Mouse (Mus musculus): ENCODE data around the gene Gm1110. TPM values are rescaled to one million over a fixed set of nuclear protein-coding genes. Genes with fewer than 3 reads are reported as not detected.
"Not testable (repeated sequence)": the region's sequence is repeated elsewhere in the genome, so short reads cannot be mapped to it uniquely, and the experiment has no call there.

Gm1110 gene
- total RNA-seq (2022), result not detected

- no peak for DNase-seq (ENCODE audit: low spot score)
Measured at GRCm38 (mm10) chr9:26922909-26923526, at the start of gene Gm1110. Gm1110 (minus strand) TSS chr9:26923111.

DNA sequence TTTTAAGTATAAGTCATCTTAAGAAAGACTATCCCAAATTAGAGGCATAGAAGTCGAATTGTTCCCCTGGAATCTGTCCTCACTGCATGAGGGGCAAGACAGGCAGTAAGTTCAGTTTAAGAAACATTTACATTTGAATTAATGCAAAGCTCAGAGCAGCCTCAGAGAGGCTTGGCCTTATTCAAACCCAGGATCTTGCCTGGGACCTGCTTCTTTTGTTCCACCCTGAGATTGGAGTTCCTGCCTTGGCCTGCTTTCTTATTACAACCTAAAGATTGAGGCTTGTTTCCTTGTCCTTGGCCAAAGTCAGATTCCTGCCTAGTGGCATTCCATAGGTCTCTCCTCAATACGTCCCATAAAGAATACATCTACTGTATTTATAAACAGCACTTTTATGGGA, 24.9 kb upstream of the Gm1110 start:
- no peak for DNase-seq (ENCODE audit: low spot score)

GRCm38 (mm10) chr9:26924146-26924545, 1.2 kb upstream of the Gm1110 start:
- DNase-seq (ENCODE audit: low spot score), result peak; percentile 4

GRCm38 (mm10) chr9:26919778-26920177, 3.1 kb downstream of the Gm1110 start:
- DNase-seq (ENCODE audit: low spot score), result no peak

- DNase-seq (ENCODE audit: low spot score), result no peak
Measured at GRCm38 (mm10) chr9:26913150-26913549, 9.8 kb downstream of the Gm1110 start.

GRCm38 (mm10) chr9:26911251-26911650, 11.7 kb downstream of the Gm1110 start:
- DNase-seq (ENCODE audit: low spot score), result no peak

DNA sequence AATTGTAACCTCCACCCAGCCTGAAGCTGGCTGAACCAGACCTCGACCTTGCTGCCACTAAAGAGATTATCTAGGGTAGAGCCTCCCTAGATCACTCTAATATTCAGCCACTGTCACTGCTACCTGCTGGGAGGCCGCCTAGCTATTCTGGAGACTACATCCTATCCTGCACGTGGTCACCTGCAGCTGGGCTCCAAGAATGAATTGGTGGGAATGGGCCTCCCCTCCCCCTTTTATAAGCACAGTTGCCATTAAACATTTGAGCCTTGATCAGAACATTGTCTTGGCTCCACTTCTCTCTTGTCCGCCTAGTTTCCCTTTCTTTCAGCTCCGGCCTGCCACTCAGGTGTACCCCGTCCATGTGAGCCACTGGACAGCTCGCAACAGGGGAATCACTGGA, 53.1 kb downstream of the Gm1110 start:
- DNase-seq (ENCODE audit: low spot score), result not testable (repeated sequence)

- DNase-seq (ENCODE audit: low spot score), result peak; percentile 34
Measured at GRCm38 (mm10) chr9:26860751-26861150, 62.2 kb downstream of the Gm1110 start, which contains the start of gene Glb1l3. Glb1l3 (minus strand) TSS chr9:26860890.

- DNase-seq (ENCODE audit: low spot score), result no peak
Measured at GRCm38 (mm10) chr9:26831089-26831488, 91.8 kb downstream of the Gm1110 start.

Other genes starting within 250 kb of the Gm1110 start
- under 1 TPM in 1 of 4 experiments, not detected in 3; 0.13 TPM for gene B3gat1, start 189.4 kb downstream of the Gm1110 start, total RNA-seq (2022)
- gene Glb1l2, start 116.6 kb downstream of the Gm1110 start, total RNA-seq (2022), result 1 to 10 TPM in 1 of 4 experiments, under 1 TPM in 3; 0.19 to 1.2 (median 0.36) TPM
- not detected for gene Glb1l3, start 62.2 kb downstream of the Gm1110 start, total RNA-seq (2022)
- 10 to 100 TPM; 55.4 to 70.1 (median 62.1) TPM for gene Acad8, start 76.5 kb upstream of the Gm1110 start, total RNA-seq (2022)
- 10 to 100 TPM; 24.8 to 30.0 (median 25.8) TPM for gene Thyn1, start 76.6 kb upstream of the Gm1110 start, total RNA-seq (2022)
- gene Vps26b, start 107.0 kb upstream of the Gm1110 start, total RNA-seq (2022), result 10 to 100 TPM; 28.6 to 31.8 (median 30.4) TPM
- 10 to 100 TPM in 3 of 4 experiments, 1 to 10 TPM in 1; 9.1 to 10.6 (median 10.3) TPM for gene Ncapd3, start 107.1 kb upstream of the Gm1110 start, total RNA-seq (2022)
- gene Jam3, start 232.3 kb upstream of the Gm1110 start, total RNA-seq (2022), result 10 to 100 TPM; 13.0 to 21.8 (median 14.9) TPM

Data from heart, adult 8-10 months (tissue).